Mouse (Mus musculus) left cerebral cortex, postnatal 14 days (tissue): ENCODE data around the gene Gm2000. TPM values are rescaled to one million over a fixed set of nuclear protein-coding genes. Genes with fewer than 3 reads are reported as not detected.
"Not testable (repeated sequence)": the region's sequence is repeated elsewhere in the genome, so short reads cannot be mapped to it uniquely, and the experiment has no call there.

Source experiments
- DNase-seq, 2 experiments: peaks; one replicate each; pipeline ENCODE4 v3.0.0; 2021 to 2022; ENCODE audit warnings: low spot score in 2 of 2, mixed read lengths in 1 of 2
- intact Hi-C: fragments of 180-260 bp; cut with DNase I; formaldehyde crosslinking; loops from one replicate; pipeline ENCODE4 v1.15.1; 2025
- long read RNA-seq, 2 experiments: library from polyadenylated mRNA; stranded (forward); transcript quantifications; one replicate each; pipeline ENCODE4 v2.0.0; 2021
- total RNA-seq, 2 experiments: library from RNA; stranded (reverse); gene quantifications; 2 replicates each; pipeline ENCODE4 v1.2.3; 2021

Gm2000 gene
- total RNA-seq, result 100 to 1,000 TPM; 307 to 372 TPM
- long read RNA-seq, experiment 1, transcript Gm2000-201 (1 exons, 445 nt), result major isoform, 19 of 19 reads
- long read RNA-seq, experiment 1, partial matches to known transcripts, result 0 of 19 reads
- long read RNA-seq, experiment 1, other reads (novel, unspliced or antisense), result 0 of 19 reads
- long read RNA-seq, experiment 2, transcript Gm2000-201 (1 exons, 445 nt), result major isoform, 15 of 15 reads
- long read RNA-seq, experiment 2, partial matches to known transcripts, result 0 of 15 reads
- long read RNA-seq, experiment 2, other reads (novel, unspliced or antisense), result 0 of 15 reads

- intact Hi-C loops, result no loop called here
- DNase-seq, result no peak
These were observed at the start of gene Gm2000 for GRCm38 (mm10) chr1:156365740-156366139. Gene Gm2000 (plus strand): TSS chr1:156366040.

- no peak for DNase-seq
- intact Hi-C loops, result no loop called here
These were observed 42.7 kb upstream of the Gm2000 start for GRCm38 (mm10) chr1:156323126-156323525.

GRCm38 (mm10) chr1:156340847-156341246 is 25.0 kb upstream of the Gm2000 start:
- intact Hi-C loops, result no loop called here
- no peak for DNase-seq

GRCm38 (mm10) chr1:156344433-156344832 is 21.4 kb upstream of the Gm2000 start:
- no peak for DNase-seq
- intact Hi-C loops, result no loop called here

GRCm38 (mm10) chr1:156345633-156346032 is 20.2 kb upstream of the Gm2000 start:
- DNase-seq, result no peak
- intact Hi-C loops, result no loop called here

GRCm38 (mm10) chr1:156349031-156349430 is 16.8 kb upstream of the Gm2000 start:
- intact Hi-C loops, result no loop called here
- peak in 1 of 2 experiments; percentile 19 for DNase-seq

GRCm38 (mm10) chr1:156350441-156350840 is 15.4 kb upstream of the Gm2000 start:
- intact Hi-C loops, result no loop called here
- no peak for DNase-seq

GRCm38 (mm10) chr1:156352466-156352865 is 13.4 kb upstream of the Gm2000 start:
- intact Hi-C loops, result no loop called here
- DNase-seq, result no peak

- intact Hi-C loops, result no loop called here
- DNase-seq, result no peak
These were observed 15.4 kb downstream of the Gm2000 start for GRCm38 (mm10) chr1:156381217-156381616.

GRCm38 (mm10) chr1:156386232-156386631 is 20.4 kb downstream of the Gm2000 start:
- no peak for DNase-seq
- intact Hi-C loops, result no loop called here

GRCm38 (mm10) chr1:156386880-156387279 is 21.0 kb downstream of the Gm2000 start:
- no peak for DNase-seq
- intact Hi-C loops, result no loop called here

GRCm38 (mm10) chr1:156393148-156393547 is 27.3 kb downstream of the Gm2000 start:
- intact Hi-C loops, result no loop called here

GRCm38 (mm10) chr1:156400159-156400558 is 34.3 kb downstream of the Gm2000 start:
- DNase-seq, intact Hi-C loops: not testable (repeated sequence)

More at GRCm38 (mm10) chr1:156393148-156393547, 27.3 kb downstream of the Gm2000 start:
- no peak for DNase-seq

- intact Hi-C loops, result no loop called here
- DNase-seq, result no peak
These were observed 36.7 kb downstream of the Gm2000 start for GRCm38 (mm10) chr1:156402491-156402890.

GRCm38 (mm10) chr1:156403251-156403650 is 37.4 kb downstream of the Gm2000 start:
- DNase-seq, result no peak
- intact Hi-C loops, result no loop called here

- intact Hi-C loops, result no loop called here
- no peak for DNase-seq
These were observed 42.2 kb downstream of the Gm2000 start for GRCm38 (mm10) chr1:156408004-156408403.

GRCm38 (mm10) chr1:156408521-156408920 is 42.7 kb downstream of the Gm2000 start:
- intact Hi-C loops, result no loop called here
- no peak for DNase-seq

Other genes starting within 250 kb of the Gm2000 start
- gene Fam163a, start 161.0 kb upstream of the Gm2000 start, total RNA-seq, result 10 to 100 TPM in 1 of 2 experiments, 1 to 10 TPM in 1; 8.3 to 11.9 TPM
- 1 to 10 TPM; 2.1 to 2.6 TPM for gene Tdrd5, start 62.4 kb upstream of the Gm2000 start, total RNA-seq
- gene Nphs2, start 55.3 kb upstream of the Gm2000 start, total RNA-seq, result under 1 TPM; 0.38 to 0.46 TPM
- gene Axdnd1, start 55.1 kb downstream of the Gm2000 start, total RNA-seq, result under 1 TPM; 0.31 to 0.61 TPM
- gene Soat1, start 108.3 kb downstream of the Gm2000 start, total RNA-seq, result 10 to 100 TPM; 32.9 to 36.7 TPM
- 10 to 100 TPM; 52.4 to 55.1 TPM for gene Gm10031, start 158.0 kb downstream of the Gm2000 start, total RNA-seq
- 10 to 100 TPM; 59.6 to 59.7 TPM for gene Abl2, start 192.7 kb downstream of the Gm2000 start, total RNA-seq